Mouse (Mus musculus) megakaryocyte, embryonic 14.5 days (primary cell): Measurements from ENCODE around the gene Lamp1.

Source experiments
- FLI1 ChIP-seq: IDR thresholded peaks from 2 replicates; pipeline ENCODE4 v1.6.1; 2012; ENCODE audit warnings: low read length, inconsistent platforms, mixed read lengths
- GATA1 ChIP-seq: IDR thresholded peaks from 3 replicates; pipeline ENCODE4 v1.6.1; 2012; ENCODE audit warnings: mixed read lengths, low read length, inconsistent platforms, borderline replicate concordance

GRCm38 (mm10) chr8:13174811-13175210, 15.8 kb downstream of the Lamp1 start:
- no peak for TF ChIP-seq GATA1
- no peak for TF ChIP-seq FLI1
